Mouse (Mus musculus): ENCODE results near the gene Lpar4.

The Lpar4 gene
- long read RNA-seq, experiment 1, full-length matches to known transcripts = 3 of 4 reads
- long read RNA-seq, experiment 1, partial matches to known transcripts = 0 of 4 reads
- long read RNA-seq, experiment 1, other reads (novel, unspliced or antisense) = 1 of 4 reads
- long read RNA-seq, experiment 2, partial matches to known transcripts = 0 of 1 reads
- long read RNA-seq, experiment 2, other reads (novel, unspliced or antisense) = 1 of 1 reads

GRCm38 (mm10) chrX:106920175-106920827, at the start of gene Lpar4:
Gene Lpar4, plus strand, starts transcription at chrX:106920625.
- intact Hi-C loops (cut with DNase I) = no loop called here

GRCm38 (mm10) chrX:106871426-106871825, 49.0 kb upstream of the Lpar4 start:
- intact Hi-C loops (cut with DNase I) = no loop called here

GRCm38 (mm10) chrX:106871894-106872293, 48.5 kb upstream of the Lpar4 start:
- intact Hi-C loops (cut with DNase I) = no loop called here

- intact Hi-C loops (cut with DNase I) = no loop called here
Measured at GRCm38 (mm10) chrX:106872315-106872714, 48.1 kb upstream of the Lpar4 start.

- intact Hi-C loops (cut with DNase I) = no loop called here
Measured at GRCm38 (mm10) chrX:106897707-106898275, 22.6 kb upstream of the Lpar4 start.

- intact Hi-C loops (cut with DNase I) = no loop called here
Measured at GRCm38 (mm10) chrX:106920828-106921619, 599 bp downstream of the Lpar4 start.

- intact Hi-C loops (cut with DNase I) = no loop called here
Measured at GRCm38 (mm10) chrX:106924572-106924971, 4.1 kb downstream of the Lpar4 start.

GRCm38 (mm10) chrX:106939326-106939725, 18.9 kb downstream of the Lpar4 start:
- intact Hi-C loops (cut with DNase I) = no loop called here

GRCm38 (mm10) chrX:106950558-106950957, 30.1 kb downstream of the Lpar4 start:
- intact Hi-C loops (cut with DNase I) = no loop called here

GRCm38 (mm10) chrX:106951016-106951415, 30.6 kb downstream of the Lpar4 start:
- intact Hi-C loops (cut with DNase I) = no loop called here

GRCm38 (mm10) chrX:106953840-106954239, 33.4 kb downstream of the Lpar4 start:
- intact Hi-C loops (cut with DNase I) = no loop called here

- intact Hi-C loops (cut with DNase I) = no loop called here
Measured at GRCm38 (mm10) chrX:106962233-106962632, 41.8 kb downstream of the Lpar4 start.

GRCm38 (mm10) chrX:106964326-106964725, 43.9 kb downstream of the Lpar4 start:
- intact Hi-C loops (cut with DNase I) = no loop called here
